Comparison of ENCODE assay signal across 17 mouse cellular contexts in the genomic region with DNA sequence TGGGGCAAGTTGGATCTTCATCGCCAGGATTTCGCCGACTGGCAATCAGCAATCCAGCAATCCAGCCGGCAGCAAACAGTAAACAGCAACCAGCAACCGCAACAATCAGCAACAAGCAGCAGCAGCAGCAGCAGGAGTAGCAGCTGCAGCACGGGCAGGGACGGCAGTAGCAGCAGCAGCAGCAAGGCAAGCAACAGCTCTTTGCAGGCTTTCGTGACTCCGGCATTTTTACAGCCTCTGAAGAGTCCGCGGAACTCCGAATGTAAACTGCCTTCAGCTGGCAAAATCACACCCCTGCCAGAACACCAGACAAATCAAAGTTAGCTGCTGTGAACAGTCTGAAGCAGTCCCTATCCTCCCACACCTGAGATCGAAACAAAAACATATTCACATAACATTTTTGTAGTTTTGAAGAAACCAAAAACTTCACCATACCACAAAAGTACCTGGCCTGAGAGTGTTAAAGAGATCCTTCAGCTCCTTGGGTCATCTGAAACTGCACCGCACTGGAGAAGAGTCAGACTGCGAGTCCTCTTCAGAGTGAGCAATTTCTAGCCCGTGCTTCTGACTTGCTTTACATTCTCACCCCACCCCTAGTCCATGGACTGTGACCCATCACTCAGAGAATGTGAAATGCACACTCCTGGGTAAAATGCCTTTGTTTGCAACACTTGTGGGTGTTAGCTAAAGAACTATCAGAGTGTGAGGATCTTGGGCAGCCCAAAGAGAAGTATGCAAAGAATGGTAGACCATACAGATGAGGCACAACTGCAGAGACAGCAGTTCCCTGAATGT. TPM values are rescaled to one million over a fixed set of nuclear protein-coding genes. Genes with fewer than 3 reads are reported as not detected.
DNase-seq lines count a peak whose midpoint lies in the region; ATAC-seq and TF ChIP-seq lines count a peak whose summit lies in the region.
"Had no signal": no experiment of that assay in that cellular context is flagged by ENCODE, and none has a peak within 500 bp of the region (broad histone marks: within the 10 kb centered on the region; RNA-seq: fewer than 3 reads in every experiment).

No protein-coding gene starts in this region.

- TF ChIP-seq POLR2A in testis, adult 2 months (IDR thresholded peaks at IDR 0.05; ENCODE audit: control insufficient read depth, low read depth, low read length): no peak

- H3K36me3 ChIP-seq in heart, embryonic 12.5 days: no peaks in the 10 kb centered on the region
- no peaks in the 10 kb centered on the region for H3K36me3 ChIP-seq in kidney, embryonic 15.5 days
- no peaks in the 10 kb centered on the region for H3K36me3 ChIP-seq in testis, adult 2 months (ENCODE audit: control insufficient read depth, insufficient read depth, low read length)

- intact Hi-C loops in heart, postnatal 14 days (cut with DNase I): loop anchor here (10.0 kb wide), 1 partner anchor 488 kb away; no protein-coding TSS in a partner anchor

- no peak for ATAC-seq in heart, embryonic 12.5 days (ENCODE audit: insufficient number of reproducible peaks, low FRiP score)
- ATAC-seq in kidney, embryonic 15.5 days (replicated peaks; ENCODE audit: low FRiP score): peak; percentile 46; the same call in 1 of the 2 replicates
- ATAC-seq: activated CD4-positive, CD25-positive, alpha-beta regulatory T cell, adult 4 months; forebrain, embryonic 14.5 days; hindbrain, embryonic 16.5 days; midbrain, embryonic 16.5 days had no signal

- no peak overlapping the region for H3K27ac ChIP-seq in heart, embryonic 12.5 days (ENCODE audit: poor library complexity, severe bottlenecking)
- no peak overlapping the region for H3K27ac ChIP-seq in kidney, embryonic 15.5 days
- H3K27ac ChIP-seq in testis, adult 2 months (ENCODE audit: control insufficient read depth, insufficient read depth, low read depth, low read length): peak overlapping the region; percentile 55; the same call in 1 of the 2 replicates
- H3K27ac ChIP-seq: liver, embryonic 14.5 days had no signal

- 68% methylated on average over 16 of the region's 16 CpGs for WGBS in heart, embryonic 12.5 days
- 40% methylated on average over 16 of the region's 16 CpGs for WGBS in kidney, embryonic 15.5 days

- TF ChIP-seq CTCF in testis, adult 2 months (IDR thresholded peaks at IDR 0.05; ENCODE audit: control insufficient read depth, insufficient read depth, insufficient replicate concordance, low read depth, low read length): no peak

- no peaks in the 10 kb centered on the region for H3K9me3 ChIP-seq in heart, embryonic 12.5 days (replicated peaks)
- no peaks in the 10 kb centered on the region for H3K9me3 ChIP-seq in kidney, embryonic 15.5 days (replicated peaks)

- H3K9ac ChIP-seq in heart, embryonic 12.5 days: no peak overlapping the region
- no peak overlapping the region for H3K9ac ChIP-seq in kidney, embryonic 15.5 days
- H3K9ac ChIP-seq: liver, embryonic 14.5 days had no signal

- no peaks in the 10 kb centered on the region for H3K27me3 ChIP-seq in heart, embryonic 12.5 days (replicated peaks)
- no peaks in the 10 kb centered on the region for H3K27me3 ChIP-seq in kidney, embryonic 15.5 days
- no peaks in the 10 kb centered on the region for H3K27me3 ChIP-seq in testis, adult 2 months (ENCODE audit: control insufficient read depth, insufficient read depth, low read length)

- peak overlapping the region; percentile 17; the same call in 1 of the 2 replicates for H3K4me3 ChIP-seq in heart, embryonic 12.5 days
- H3K4me3 ChIP-seq in kidney, embryonic 15.5 days (replicated peaks): peak overlapping the region; percentile 5; the same call in 1 of the 2 replicates
- H3K4me3 ChIP-seq in testis, adult 2 months (ENCODE audit: control insufficient read depth, low read depth, low read length): peak overlapping the region; percentile 37

- no peak for DNase-seq in heart, postnatal 14 days
- DNase-seq in kidney, postnatal 10 days: no peak
- DNase-seq in testis, postnatal 14 days (ENCODE audit: low spot score): no peak
- peak; percentile 60 for DNase-seq in yolk sac, embryonic 10.5 days (ENCODE audit: low spot score)
- DNase-seq in layer of hippocampus, postnatal 10 days (ENCODE audit: low spot score in 2 of 2): no peak
- DNase-seq: adrenal gland, postnatal 14 days; cerebellum, adult 11-12 months; cerebellum, postnatal 36 days; heart, adult 18-20 months had no signal

- 0 out of 2 replicates have a peak, but pooled peaks cover 4% of the 10 kb centered on the region for H3K4me1 ChIP-seq in heart, embryonic 12.5 days (replicated peaks)
- H3K4me1 ChIP-seq in kidney, embryonic 15.5 days: no peaks in the 10 kb centered on the region
- no peaks in the 10 kb centered on the region for H3K4me1 ChIP-seq in testis, adult 2 months (ENCODE audit: control insufficient read depth, insufficient read depth, low read length)

- H3K4me2 ChIP-seq in heart, embryonic 12.5 days: peak overlapping the region; percentile 39
- H3K4me2 ChIP-seq in kidney, embryonic 15.5 days: peak overlapping the region; percentile 18

RNA-seq across cellular contexts. Expression of gene Usp27x, which starts 36.8 kb away (rescaled TPM):
- polyA plus RNA-seq in heart, embryonic 12.5 days (2016; fragmentation: Nextera tagmentation; extraction: Ambion mirVana): 1.1 and 1.2 TPM in 2 replicates
- total RNA-seq in heart, postnatal 14 days (2021): under 1 TPM; 0.53 to 0.95 TPM
- 0.78 and 1.1 TPM in 2 replicates for polyA plus RNA-seq in kidney, embryonic 15.5 days (2015; fragmentation: Nextera tagmentation; extraction: Ambion mirVana)
- polyA plus RNA-seq in testis, adult 2 months (2012; rRNA removed): 2.0 and 2.6 TPM in 2 replicates
- total RNA-seq in layer of hippocampus, postnatal 10 days (2021): 10 to 100 TPM; 14.0 to 14.9 TPM
